Comparison of ENCODE assay signal across 17 mouse cellular contexts in the genomic region with DNA sequence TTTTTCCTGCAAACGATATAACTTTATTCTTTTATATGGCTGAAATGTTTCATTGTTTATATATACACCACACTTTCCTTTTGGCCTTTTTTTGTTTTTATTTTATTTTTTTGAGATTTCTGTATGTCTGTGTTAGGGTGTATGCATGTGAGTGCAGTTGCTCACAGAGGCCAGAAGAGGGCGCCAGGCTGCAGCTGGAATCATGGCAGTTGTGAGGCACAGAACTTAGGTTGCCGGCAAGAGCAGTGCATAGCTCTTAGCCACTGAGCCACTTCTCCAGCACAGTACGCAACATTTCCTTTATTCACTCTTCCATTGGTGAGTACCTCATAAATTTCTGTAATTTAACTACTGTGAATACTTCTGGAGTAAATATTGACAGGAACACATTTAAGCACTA.
DNase-seq lines count a peak whose midpoint lies in the region; ATAC-seq and TF ChIP-seq lines count a peak whose summit lies in the region.
"Had no signal": no experiment of that assay in that cellular context is flagged by ENCODE, and none has a peak within 500 bp of the region (broad histone marks: within the 10 kb centered on the region; RNA-seq: fewer than 3 reads in every experiment).

No protein-coding gene starts in this region.

- no peaks in the 10 kb centered on the region for H3K36me3 ChIP-seq in intestine, postnatal 0 days (ENCODE audit: control insufficient read depth, insufficient read depth)
- 0 out of 2 replicates have a peak, but pooled peaks cover 2% of the 10 kb centered on the region for H3K36me3 ChIP-seq in intestine, embryonic 16.5 days (ENCODE audit: control insufficient read depth, insufficient read depth, low read length)
- H3K36me3 ChIP-seq in midbrain, postnatal 0 days (ENCODE audit: insufficient read depth, low read length): no peaks in the 10 kb centered on the region
- no peaks in the 10 kb centered on the region; the same call in 1 of the 2 replicates for H3K36me3 ChIP-seq in midbrain, embryonic 15.5 days (replicated peaks)
- H3K36me3 ChIP-seq: hindbrain, embryonic 15.5 days; neural tube, embryonic 15.5 days had no signal

- H3K4me1 ChIP-seq in intestine, postnatal 0 days (replicated peaks; ENCODE audit: control insufficient read depth, insufficient read depth, low read length): no peaks in the 10 kb centered on the region
- H3K4me1 ChIP-seq in intestine, embryonic 16.5 days (ENCODE audit: control insufficient read depth, insufficient read depth, low read length): peaks cover 3% of the 10 kb centered on the region; the same call in 1 of the 2 replicates
- no peaks in the 10 kb centered on the region for H3K4me1 ChIP-seq in midbrain, postnatal 0 days (ENCODE audit: insufficient read depth, low read length)
- no peaks in the 10 kb centered on the region for H3K4me1 ChIP-seq in midbrain, embryonic 15.5 days
- H3K4me1 ChIP-seq: embryonic facial prominence, embryonic 12.5 days; hindbrain, embryonic 15.5 days; limb, embryonic 13.5 days; neural tube, embryonic 15.5 days had no signal

- no peak overlapping the region for H3K4me2 ChIP-seq in intestine, postnatal 0 days (replicated peaks; ENCODE audit: low read depth)
- no peak overlapping the region for H3K4me2 ChIP-seq in intestine, embryonic 16.5 days (ENCODE audit: low read depth, low read length)
- H3K4me2 ChIP-seq in midbrain, postnatal 0 days (ENCODE audit: low read depth, low read length, poor library complexity, severe bottlenecking): no peak overlapping the region
- H3K4me2 ChIP-seq in midbrain, embryonic 15.5 days: no peak overlapping the region
- H3K4me2 ChIP-seq: embryonic facial prominence, embryonic 12.5 days; hindbrain, embryonic 15.5 days; limb, embryonic 13.5 days; neural tube, embryonic 15.5 days had no signal

- H3K9me3 ChIP-seq in intestine, postnatal 0 days (ENCODE audit: control insufficient read depth): 0 out of 2 replicates have a peak, but pooled peaks cover 4% of the 10 kb centered on the region
- H3K9me3 ChIP-seq in intestine, embryonic 16.5 days (ENCODE audit: control insufficient read depth, low read length): peaks cover 3% of the 10 kb centered on the region
- no peaks in the 10 kb centered on the region for H3K9me3 ChIP-seq in midbrain, postnatal 0 days (ENCODE audit: low read length)
- no peaks in the 10 kb centered on the region for H3K9me3 ChIP-seq in midbrain, embryonic 15.5 days
- H3K9me3 ChIP-seq: hindbrain, embryonic 15.5 days; limb, embryonic 13.5 days had no signal

- WGBS in intestine, postnatal 0 days: 92% methylated on average over 4 of the region's 4 CpGs
- WGBS in intestine, embryonic 16.5 days: 88% methylated on average over 4 of the region's 4 CpGs
- 88% methylated on average over 4 of the region's 4 CpGs for WGBS in midbrain, postnatal 0 days
- WGBS in midbrain, embryonic 15.5 days: 92% methylated on average over 4 of the region's 4 CpGs

- TF ChIP-seq POLR2A in brain, embryonic 14.5 days (IDR thresholded peaks at IDR 0.05; ENCODE audit: borderline replicate concordance, extremely low read depth, insufficient read depth, insufficient read length, poor library complexity, severe bottlenecking): no peak

- H3K27ac ChIP-seq in intestine, postnatal 0 days (ENCODE audit: low read depth, low read length): no peak overlapping the region
- no peak overlapping the region for H3K27ac ChIP-seq in intestine, embryonic 16.5 days (ENCODE audit: low read length)
- no peak overlapping the region for H3K27ac ChIP-seq in midbrain, postnatal 0 days (ENCODE audit: low read depth, low read length)
- H3K27ac ChIP-seq in midbrain, embryonic 15.5 days: no peak overlapping the region
- H3K27ac ChIP-seq: embryonic facial prominence, embryonic 12.5 days; hindbrain, embryonic 15.5 days; limb, embryonic 13.5 days; neural tube, embryonic 15.5 days had no signal

- H3K4me3 ChIP-seq in intestine, postnatal 0 days (ENCODE audit: low read depth, low read length): no peak overlapping the region
- no peak overlapping the region for H3K4me3 ChIP-seq in intestine, embryonic 16.5 days (ENCODE audit: low read length)
- H3K4me3 ChIP-seq in midbrain, postnatal 0 days (ENCODE audit: low read depth, low read length): no peak overlapping the region
- H3K4me3 ChIP-seq in midbrain, embryonic 15.5 days: no peak overlapping the region
- H3K4me3 ChIP-seq: embryonic facial prominence, embryonic 12.5 days; hindbrain, embryonic 15.5 days; limb, embryonic 13.5 days; neural tube, embryonic 15.5 days had no signal

- peak; percentile 53 for TF ChIP-seq CTCF in intestine, postnatal 0 days (IDR thresholded peaks at IDR 0.05; ENCODE audit: low read depth)
- peak; percentile 52 for TF ChIP-seq CTCF in midbrain, postnatal 0 days (IDR thresholded peaks at IDR 0.05)
- peak; percentile 49; the same call in 1 of the 2 replicates for TF ChIP-seq CTCF in brain, embryonic 14.5 days (IDR thresholded peaks at IDR 0.05; ENCODE audit: borderline replicate concordance, extremely low read depth, insufficient read depth, insufficient read length)

- no peak for ATAC-seq in intestine, postnatal 0 days
- no peak for ATAC-seq in intestine, embryonic 16.5 days
- ATAC-seq in midbrain, postnatal 0 days (ENCODE audit: low FRiP score): no peak
- ATAC-seq in midbrain, embryonic 15.5 days (replicated peaks): no peak

- DNase-seq in midbrain, postnatal 0 days (ENCODE audit: low spot score): no peak
- no peak for DNase-seq in brain, embryonic 14.5 days (ENCODE audit: low read depth)
- DNase-seq in embryo, embryonic 11 days: no peak
- DNase-seq in gastrocnemius, adult 8-10 months (ENCODE audit: low spot score in 2 of 2): no peak
- DNase-seq: cerebellum, adult 9-10 months; gastrocnemius, postnatal 10 days; kidney, postnatal 14 days; layer of hippocampus, postnatal 36 days; lung, postnatal 36 days; right cerebral cortex, adult 18-20 months had no signal

- no peak overlapping the region for H3K9ac ChIP-seq in intestine, postnatal 0 days (ENCODE audit: low read depth, low read length)
- H3K9ac ChIP-seq in intestine, embryonic 16.5 days (ENCODE audit: low read depth, low read length): no peak overlapping the region
- H3K9ac ChIP-seq in midbrain, postnatal 0 days (replicated peaks; ENCODE audit: low read length, poor library complexity, severe bottlenecking): no peak overlapping the region
- H3K9ac ChIP-seq in midbrain, embryonic 15.5 days: no peak overlapping the region
- H3K9ac ChIP-seq: embryonic facial prominence, embryonic 12.5 days; hindbrain, embryonic 15.5 days; limb, embryonic 13.5 days; neural tube, embryonic 15.5 days had no signal

- H3K27me3 ChIP-seq in intestine, postnatal 0 days (replicated peaks; ENCODE audit: control insufficient read depth, insufficient read depth, low read length): no peaks in the 10 kb centered on the region
- no peaks in the 10 kb centered on the region for H3K27me3 ChIP-seq in intestine, embryonic 16.5 days (replicated peaks; ENCODE audit: control insufficient read depth, insufficient read depth, low read length)
- no peaks in the 10 kb centered on the region for H3K27me3 ChIP-seq in midbrain, postnatal 0 days (ENCODE audit: insufficient read depth, low read length)
- no peaks in the 10 kb centered on the region for H3K27me3 ChIP-seq in midbrain, embryonic 15.5 days (replicated peaks)
- H3K27me3 ChIP-seq: embryonic facial prominence, embryonic 12.5 days; hindbrain, embryonic 15.5 days; limb, embryonic 13.5 days; neural tube, embryonic 15.5 days had no signal
